Mouse (Mus musculus): ENCODE measurements around the gene Foxb2. TPM values are rescaled to one million over a fixed set of nuclear protein-coding genes. Genes with fewer than 3 reads are reported as not detected.

Gene Foxb2
- polyA plus RNA-seq, 1 experiment, result not detected

DNA sequence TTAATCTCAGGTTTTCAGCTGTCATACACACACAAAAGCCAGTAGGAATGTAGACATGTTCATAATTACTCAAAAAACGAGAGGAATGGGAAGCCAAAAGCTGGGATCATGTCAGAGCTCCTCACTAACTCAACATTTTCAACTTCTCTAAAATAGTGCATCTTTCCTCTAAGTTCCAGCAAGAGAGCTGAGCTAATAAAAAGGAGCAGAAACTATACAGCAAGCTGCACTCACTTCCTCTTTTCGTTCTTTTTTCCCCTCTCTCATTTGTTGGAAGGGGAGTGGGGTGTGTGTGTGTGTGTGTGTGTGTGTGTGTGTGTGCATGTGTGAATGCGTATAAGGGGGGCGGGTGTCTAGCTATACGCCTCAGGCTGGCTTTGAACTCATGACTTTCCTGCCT lies 45.9 kb downstream of the Foxb2 start:
- 9% methylated on average over 5 of the region's 5 CpGs for WGBS
- H3K4me1 ChIP-seq (ENCODE audit: control insufficient read depth, insufficient read depth, insufficient read length), result no peaks in the 10 kb centered on the region
- H3K4me3 ChIP-seq (ENCODE audit: extremely low read depth, insufficient read depth, insufficient read length), result no peak overlapping the region
- TF ChIP-seq CTCF (IDR thresholded peaks at IDR 0.05; ENCODE audit: extremely low read depth, insufficient read depth, insufficient read length, insufficient replicate concordance) (no peak), POLR2A (IDR thresholded peaks at IDR 0.05; ENCODE audit: low read depth, low read length) (no peak)
- H3K27ac ChIP-seq (ENCODE audit: insufficient read depth, low read length), result no peak overlapping the region
- DNase-seq (ENCODE audit: low read depth in 1 of 2, low spot score in 2 of 2), result no peak
- H3K36me3 ChIP-seq (ENCODE audit: control insufficient read depth, insufficient read depth, low read length), result no peaks in the 10 kb centered on the region
- no peaks in the 10 kb centered on the region for H3K27me3 ChIP-seq (ENCODE audit: control insufficient read depth, insufficient read depth, low read length)

DNA sequence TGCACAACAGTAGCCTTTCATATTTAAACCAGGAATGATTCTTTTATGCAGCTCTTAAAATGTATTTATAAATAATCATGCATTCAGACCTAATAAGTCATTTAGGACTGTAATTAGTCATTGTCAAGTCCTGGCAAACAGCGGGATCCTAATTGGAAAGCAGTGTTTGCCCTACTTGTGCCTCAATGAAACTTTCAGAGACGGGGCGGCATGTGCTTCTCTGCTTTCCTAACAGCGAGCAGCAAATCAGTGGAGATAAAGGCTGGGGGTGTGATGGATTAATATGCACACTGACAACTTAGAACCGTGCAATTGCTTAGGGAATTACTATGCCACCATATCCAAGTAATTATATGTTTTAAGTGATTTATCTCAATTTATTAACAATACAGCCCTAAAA lies 48.4 kb downstream of the Foxb2 start:
- no peak for TF ChIP-seq POLR2A (IDR thresholded peaks at IDR 0.05; ENCODE audit: low read depth, low read length)
- no peak for TF ChIP-seq CTCF (IDR thresholded peaks at IDR 0.05; ENCODE audit: extremely low read depth, insufficient read depth, insufficient read length, insufficient replicate concordance)
- 90% methylated on average over 5 of the region's 5 CpGs for WGBS
- no peak for DNase-seq (ENCODE audit: low read depth in 1 of 2, low spot score in 2 of 2)
- H3K27me3 ChIP-seq (ENCODE audit: control insufficient read depth, insufficient read depth, low read length), result no peaks in the 10 kb centered on the region
- no peak overlapping the region for H3K4me3 ChIP-seq (ENCODE audit: extremely low read depth, insufficient read depth, insufficient read length)
- no peak overlapping the region for H3K27ac ChIP-seq (ENCODE audit: insufficient read depth, low read length)
- no peaks in the 10 kb centered on the region for H3K4me1 ChIP-seq (ENCODE audit: control insufficient read depth, insufficient read depth, insufficient read length)
- H3K36me3 ChIP-seq (ENCODE audit: control insufficient read depth, insufficient read depth, low read length), result no peaks in the 10 kb centered on the region

Other genes starting within 250 kb of the Foxb2 start
- 2.3 and 2.9 TPM in 2 replicates for gene Vps13a, start 92.9 kb downstream of the Foxb2 start, polyA plus RNA-seq (2012; rRNA removed)
- 0.22 and 0.43 TPM in 2 replicates for gene Prune2, start 82.3 kb upstream of the Foxb2 start, polyA plus RNA-seq (2012; rRNA removed)